Mouse (Mus musculus) adrenal gland, postnatal 10 days (tissue): ENCODE data around the gene Cpt1c. TPM values are rescaled to one million over a fixed set of nuclear protein-coding genes. Genes with fewer than 3 reads are reported as not detected.
A peak's percentile ranks its signal among the peaks of the same experiment; 100 is the strongest.

Source experiments
- DNase-seq: peaks from one replicate; pipeline ENCODE4 v3.0.0; 2021; ENCODE audit warnings: mixed read lengths
- total RNA-seq, 2 experiments: library from RNA; stranded (reverse); gene quantifications; 2 replicates each; pipeline ENCODE4 v1.2.3; 2021

Cpt1c gene
- total RNA-seq, 2 experiments from 2014 or later, result 9.8 to 15.3 TPM

DNA sequence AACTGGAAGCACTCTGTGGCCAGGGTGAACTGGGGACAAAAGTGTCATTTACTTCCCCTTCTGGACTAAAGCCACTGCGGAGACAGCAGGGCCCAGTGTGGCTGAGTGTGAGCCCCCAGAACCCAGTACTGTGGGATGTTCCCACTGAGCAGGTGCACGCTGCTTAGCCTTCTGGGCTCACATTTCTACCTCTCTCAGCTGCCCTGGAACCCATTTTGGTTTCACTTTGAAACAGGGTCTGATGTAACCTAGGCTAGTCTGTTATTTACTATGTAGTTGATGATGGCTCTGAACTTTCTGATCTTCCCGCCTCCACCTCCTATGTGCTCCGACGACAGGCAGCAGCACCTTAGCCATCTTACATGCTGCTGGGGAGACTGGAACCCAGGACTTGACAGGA, 11.8 kb downstream of the Cpt1c start:
- no peak for DNase-seq

DNA sequence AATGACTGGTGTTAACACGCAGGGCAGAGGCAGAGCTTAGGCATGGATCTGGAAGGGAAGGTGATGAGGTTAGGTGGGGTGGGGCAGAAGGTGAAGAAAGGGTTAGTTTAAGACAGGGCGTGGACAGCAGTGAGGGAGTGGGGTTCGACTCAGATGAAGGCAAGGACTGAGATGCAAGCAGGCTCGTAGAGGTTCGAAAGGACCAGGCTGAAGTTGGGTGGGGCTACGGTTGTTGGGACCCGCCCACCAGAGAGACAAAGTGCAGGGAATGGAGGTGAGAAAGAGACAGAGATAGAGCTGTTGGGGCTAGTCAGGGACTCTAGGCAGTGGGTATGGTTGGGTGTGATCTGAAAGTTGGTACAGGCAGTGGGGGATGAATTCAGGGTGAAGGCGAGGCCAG, 12.3 kb downstream of the Cpt1c start:
- peak; percentile 0 for DNase-seq

DNA sequence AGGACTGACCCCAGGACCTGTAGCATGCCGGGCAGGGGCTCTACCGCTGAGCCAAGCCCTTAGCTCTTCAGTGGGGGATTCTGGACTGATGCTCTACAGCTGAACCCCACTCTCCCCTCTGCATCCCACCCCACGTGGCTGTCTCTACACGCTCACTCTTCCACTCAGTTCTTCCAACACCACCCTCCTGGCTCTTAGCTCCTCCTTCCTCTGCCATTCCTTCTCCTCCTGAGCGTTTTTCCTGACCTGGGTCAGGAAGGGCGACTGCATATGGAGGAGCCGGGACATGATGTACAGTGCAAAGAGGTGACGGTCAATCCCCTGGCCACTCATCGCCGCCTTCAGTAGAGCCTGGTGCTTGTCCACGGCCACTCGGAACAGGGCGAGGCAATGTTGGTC, 14.1 kb downstream of the Cpt1c start:
- peak; percentile 1 for DNase-seq

DNA sequence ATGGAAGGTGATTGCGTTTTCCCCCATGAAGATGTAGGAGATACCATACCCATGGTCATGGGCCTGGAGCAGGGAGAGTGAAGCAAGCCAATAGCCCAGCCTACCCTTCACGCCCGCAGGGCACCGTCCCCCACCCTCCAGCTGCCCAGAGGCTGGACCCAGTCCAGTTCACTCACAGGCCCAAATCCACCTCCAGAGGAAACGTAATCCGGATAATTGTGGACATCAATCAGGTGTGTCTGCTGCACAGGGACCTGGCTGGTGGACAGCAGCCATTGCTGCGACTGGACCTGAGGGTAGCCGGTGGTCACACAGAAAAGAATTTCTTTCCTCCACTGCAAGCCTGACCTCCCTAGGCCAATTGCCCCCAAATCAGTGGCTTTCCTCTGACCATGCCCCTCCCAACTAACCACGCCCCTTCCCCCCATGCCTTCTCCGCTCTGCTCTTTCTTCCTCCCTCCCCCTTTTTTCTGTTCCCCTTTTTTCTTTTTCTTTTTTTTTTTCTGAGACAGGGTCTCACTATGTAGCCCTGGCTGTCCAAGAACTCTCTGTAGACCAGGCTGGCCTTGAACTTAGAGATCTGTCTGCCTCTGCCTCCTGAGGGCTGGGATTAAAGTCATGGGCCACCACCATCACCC, 14.7 kb downstream of the Cpt1c start:
- no peak for DNase-seq

DNA sequence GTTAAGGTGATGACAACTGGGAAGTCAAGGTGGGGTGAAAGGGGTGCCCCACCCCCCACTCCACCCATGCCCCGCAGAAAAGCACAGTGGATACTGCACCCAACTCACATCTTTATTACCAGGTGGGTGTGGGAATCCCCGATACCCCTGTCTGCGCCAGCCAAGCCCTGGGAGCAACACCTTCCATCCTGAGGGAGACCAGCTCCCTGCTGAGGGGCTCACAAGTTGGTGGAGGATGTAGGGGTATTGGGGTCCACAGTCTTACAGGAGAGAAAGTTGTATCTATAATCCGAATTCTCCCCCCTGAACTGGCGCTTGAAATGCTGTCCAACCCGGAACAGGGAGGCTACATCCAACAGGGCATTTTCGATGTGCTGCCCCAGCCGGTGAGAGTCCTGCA, 15.4 kb downstream of the Cpt1c start:
- DNase-seq, result no peak

DNA sequence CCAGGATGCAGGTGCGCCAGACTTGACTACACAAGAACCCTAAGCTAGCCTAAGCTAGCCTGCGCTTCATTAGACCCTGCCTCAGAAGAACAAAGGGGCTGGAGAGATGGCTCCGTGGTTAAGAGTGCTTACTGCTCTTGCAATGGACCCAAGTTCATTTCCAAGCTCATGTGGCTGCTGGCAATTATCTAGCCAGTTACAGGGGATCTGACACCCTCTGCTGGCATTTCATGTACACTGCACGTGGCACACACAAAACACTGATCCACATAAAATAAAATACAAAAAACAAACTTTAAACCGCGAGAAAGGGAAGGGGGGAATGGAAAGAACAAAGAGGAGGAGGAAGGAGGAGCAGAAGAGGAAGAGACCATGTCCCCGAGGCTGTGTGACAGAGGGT, 16.4 kb downstream of the Cpt1c start:
- peak; percentile 65 for DNase-seq

DNA sequence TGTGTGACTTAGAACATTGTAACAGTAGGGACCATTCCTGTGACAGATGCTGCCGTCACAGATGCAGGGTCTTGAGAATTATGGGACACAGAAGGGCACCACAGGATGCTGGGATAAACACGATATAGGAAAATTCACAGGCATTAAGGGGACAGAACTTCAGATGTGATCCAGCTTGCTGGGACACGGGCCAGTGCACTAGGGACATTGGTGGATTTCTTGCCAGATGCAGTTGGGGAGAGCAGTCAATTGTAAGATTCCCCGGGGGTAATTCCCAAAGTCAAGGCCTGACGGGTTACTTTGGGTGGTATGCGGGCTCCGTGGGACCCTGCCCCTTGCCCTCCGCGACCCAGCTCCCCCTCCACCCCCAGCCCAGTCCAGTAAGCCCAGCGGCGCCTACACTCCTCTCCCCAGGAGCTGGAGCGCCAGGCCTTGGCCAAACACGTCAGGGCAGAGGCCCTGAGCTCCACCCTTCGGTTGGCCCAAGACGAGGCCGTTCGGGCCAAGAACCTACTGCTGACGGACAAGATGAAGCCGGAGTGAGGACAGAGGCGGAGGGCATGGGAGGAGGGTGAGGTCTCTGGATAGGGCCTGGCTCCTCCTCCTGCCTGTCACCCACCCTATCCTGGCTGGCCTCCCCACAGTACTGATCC, 17.3 kb downstream of the Cpt1c start:
- peak; percentile 65 for DNase-seq

DNA sequence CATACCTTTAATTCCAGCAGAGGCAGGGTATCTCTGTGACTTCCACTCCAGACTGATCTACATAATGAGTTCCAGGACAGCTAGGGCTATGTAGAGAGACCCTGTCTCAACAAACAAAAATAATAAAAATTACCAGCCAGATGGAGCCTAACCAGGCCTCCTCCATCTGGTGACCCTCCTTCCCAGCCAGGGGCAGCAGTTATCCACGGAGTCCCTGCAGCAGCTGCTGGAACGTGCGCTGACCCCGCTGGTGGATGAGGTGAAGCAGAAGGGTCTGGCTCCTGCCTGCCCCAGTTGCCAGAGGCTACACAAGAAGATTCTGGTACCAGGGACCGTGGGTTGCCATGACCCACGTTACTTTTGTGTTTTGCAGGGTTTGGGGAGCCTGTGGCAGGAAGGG, 18.4 kb downstream of the Cpt1c start:
- DNase-seq, result no peak

DNA sequence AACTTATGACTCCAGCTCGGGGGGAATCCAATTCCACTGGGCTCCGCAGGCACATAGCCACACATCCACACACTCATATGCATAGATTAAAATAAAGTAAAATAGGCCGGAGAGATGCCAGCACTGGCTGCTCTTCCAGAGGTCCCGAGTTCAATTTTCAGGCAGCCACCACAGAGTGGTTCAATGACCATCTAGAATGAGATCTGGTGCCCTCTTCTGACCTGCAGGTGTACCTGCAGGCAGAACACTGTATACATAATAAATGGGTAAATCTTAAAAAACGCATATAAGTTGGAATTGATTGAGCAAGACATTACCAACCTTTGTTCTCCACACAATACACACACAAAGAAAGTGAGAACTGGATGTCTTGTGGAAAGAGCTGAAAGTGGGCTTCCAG, 19.0 kb downstream of the Cpt1c start:
- no peak for DNase-seq

DNA sequence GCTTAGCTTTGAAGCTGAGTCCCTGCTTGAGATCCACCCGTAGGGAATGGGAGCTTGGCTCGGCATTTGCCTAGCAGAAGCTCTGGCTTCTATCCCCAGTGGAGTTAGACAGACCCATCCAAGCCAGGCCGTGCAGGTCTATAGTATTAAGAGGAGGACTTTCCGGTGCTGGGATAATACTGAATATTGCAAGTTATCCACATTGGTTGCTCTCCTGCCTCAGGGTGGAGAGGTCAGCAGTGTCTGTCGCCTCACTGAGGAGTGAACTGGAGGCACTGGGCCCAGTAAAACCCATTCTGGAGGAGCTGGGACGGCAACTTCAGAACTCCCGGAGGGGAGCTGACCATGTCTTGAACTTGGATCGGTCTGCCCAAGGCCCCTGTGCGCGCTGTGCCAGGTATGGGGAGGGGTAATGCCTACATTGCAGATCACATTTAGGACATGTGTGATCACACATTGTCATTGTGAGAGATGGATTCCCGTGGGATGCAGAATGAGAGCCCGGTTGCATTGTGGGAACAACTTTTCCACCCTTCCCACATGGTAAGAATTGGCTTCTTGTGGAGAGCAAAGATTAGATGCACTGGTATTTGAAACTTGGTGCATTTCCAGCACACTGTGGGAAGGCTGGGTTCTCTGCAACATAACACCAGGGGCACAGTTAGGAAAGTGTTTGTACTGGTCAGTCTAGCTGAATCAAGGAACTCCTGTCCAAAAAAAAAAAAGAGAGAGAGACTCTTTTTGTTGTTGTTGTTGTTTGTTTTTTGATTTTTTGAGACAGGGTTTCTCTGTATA, 20.4 kb downstream of the Cpt1c start:
- no peak for DNase-seq

DNA sequence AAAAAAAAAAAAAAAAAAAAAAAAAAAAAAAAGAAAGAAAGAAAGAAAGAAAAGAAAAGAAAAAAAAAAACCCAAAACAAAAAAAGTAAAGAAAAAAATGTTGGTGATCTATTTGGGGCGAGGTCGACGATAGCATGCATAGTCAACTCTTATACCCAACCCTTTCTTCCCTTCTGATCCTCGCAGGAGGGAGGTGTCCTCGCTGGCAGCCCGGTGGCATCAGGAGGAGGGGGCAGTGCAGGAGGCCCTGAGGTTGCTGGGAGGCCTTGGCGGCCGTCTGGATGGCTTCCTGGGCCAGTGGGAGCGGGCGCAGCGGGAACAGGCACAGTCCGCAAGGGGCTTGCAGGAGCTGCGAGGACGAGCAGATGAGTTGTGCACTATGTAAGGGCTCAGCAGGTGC, 21.1 kb downstream of the Cpt1c start:
- no peak for DNase-seq

DNA sequence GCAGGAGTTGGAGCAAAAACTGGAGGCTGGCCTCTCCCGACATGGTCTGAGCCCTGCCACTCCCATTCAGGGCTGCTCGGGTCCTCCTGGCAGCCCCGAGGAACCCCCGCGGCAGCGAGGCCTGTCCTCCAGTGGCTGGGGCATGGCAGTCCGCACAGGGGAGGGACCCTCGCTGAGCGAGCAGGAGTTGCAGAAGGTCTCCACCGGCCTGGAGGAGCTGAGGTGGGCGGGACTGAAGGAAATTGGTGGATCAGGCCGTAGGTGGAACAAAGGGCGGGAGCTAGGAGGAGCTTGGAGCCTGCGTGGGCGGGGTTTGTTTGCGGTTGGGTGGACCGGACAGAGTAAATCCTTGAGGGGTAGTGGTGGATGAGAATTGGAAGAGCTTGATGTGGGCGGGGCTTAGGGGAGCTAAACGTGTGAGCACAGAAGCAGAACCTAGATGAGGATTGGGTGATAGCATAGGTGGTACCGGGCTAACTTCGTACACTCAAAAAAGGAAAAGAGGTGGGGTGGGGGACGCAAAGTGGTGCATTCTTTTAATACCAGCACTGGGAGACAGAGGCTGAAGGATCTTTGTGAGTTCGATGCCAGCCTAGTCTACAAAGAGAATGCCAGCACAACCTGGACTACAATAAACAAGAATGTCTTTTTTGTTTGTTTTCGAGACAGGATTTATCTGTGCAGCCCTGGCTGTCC, 21.9 kb downstream of the Cpt1c start:
- peak; percentile 95 for DNase-seq

DNA sequence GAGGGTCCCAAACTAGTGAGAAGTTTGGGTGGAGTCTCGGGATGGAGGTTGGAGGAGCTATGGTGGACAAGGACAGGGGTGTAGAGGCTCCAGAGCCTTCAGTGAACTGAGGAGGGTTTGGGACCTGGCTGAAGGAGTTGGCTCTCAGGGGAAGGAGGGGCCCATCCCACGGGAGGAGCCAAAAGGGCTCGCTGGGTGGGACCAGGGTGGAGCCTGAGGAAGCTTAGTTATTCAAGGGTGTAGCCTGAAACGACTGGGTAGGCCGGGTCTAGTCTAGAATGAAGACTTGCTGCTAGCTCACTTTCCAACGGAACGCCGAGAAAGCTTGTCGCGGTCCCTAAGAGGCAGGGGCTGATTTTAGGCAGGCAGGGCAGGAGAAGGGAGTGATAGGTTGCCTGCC, 22.7 kb downstream of the Cpt1c start:
- peak; percentile 88 for DNase-seq

DNA sequence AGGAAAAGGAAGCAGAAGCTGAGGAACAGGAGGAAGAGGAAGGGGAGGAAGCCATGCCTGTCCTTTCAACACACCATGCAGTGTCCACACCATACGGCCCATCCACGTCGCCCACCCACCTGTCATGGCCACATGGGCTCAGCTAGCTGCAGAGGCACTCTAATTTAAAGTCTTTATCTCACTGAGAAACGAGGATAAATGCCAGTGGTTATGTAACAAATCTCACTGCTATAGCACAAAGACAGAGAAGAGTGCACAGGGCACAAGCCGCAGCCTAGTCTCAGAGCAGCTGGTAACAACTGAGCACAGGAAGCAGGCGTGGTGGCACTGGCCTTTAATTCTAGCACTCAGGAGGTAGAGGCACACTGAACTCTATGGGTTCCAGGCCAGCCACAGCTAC, 24.7 kb downstream of the Cpt1c start:
- no peak for DNase-seq

DNA sequence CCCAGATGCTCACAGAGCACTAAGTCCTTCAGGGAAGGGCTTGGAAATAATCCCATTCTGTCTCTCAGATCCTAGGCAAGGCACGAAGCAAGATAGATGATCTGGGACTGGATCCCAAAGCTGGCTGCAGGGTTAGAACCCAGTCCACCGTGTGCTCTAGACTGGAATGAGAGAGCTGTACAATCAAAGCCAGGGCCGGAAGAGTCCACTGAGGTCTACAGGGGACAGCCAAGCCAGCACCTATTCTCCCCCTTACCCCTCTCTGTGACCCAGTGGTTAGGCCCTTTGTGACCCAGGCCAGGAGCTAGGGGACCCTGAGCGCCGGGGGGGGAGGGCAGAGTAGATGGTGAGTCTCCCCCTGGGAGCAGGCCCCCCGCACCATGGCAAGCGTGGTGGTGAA, 31.7 kb downstream of the Cpt1c start, which contains the start of gene Tsks:
Gene Tsks (plus strand): TSS at position 301 of the 400 bp plus-strand sequence.
- no peak for DNase-seq

DNA sequence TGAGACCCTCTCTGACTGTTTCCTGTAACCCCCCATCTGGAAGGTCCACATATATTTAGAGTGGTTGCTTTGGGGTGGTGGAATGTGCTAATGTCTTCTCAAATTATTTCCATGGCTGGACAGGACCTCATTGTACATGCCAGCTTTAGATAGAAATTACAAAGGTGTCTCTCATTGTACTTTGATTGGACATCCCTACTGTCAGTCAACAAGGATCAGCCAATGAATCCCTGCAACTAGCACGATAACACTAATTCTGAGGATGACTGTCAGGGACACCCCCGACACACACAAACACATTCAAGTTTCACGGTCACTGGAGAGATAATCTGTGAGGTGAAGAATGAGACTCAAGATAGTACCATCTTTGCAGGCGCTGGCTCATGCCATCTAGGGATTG, 36.0 kb downstream of the Cpt1c start:
- no peak for DNase-seq

DNA sequence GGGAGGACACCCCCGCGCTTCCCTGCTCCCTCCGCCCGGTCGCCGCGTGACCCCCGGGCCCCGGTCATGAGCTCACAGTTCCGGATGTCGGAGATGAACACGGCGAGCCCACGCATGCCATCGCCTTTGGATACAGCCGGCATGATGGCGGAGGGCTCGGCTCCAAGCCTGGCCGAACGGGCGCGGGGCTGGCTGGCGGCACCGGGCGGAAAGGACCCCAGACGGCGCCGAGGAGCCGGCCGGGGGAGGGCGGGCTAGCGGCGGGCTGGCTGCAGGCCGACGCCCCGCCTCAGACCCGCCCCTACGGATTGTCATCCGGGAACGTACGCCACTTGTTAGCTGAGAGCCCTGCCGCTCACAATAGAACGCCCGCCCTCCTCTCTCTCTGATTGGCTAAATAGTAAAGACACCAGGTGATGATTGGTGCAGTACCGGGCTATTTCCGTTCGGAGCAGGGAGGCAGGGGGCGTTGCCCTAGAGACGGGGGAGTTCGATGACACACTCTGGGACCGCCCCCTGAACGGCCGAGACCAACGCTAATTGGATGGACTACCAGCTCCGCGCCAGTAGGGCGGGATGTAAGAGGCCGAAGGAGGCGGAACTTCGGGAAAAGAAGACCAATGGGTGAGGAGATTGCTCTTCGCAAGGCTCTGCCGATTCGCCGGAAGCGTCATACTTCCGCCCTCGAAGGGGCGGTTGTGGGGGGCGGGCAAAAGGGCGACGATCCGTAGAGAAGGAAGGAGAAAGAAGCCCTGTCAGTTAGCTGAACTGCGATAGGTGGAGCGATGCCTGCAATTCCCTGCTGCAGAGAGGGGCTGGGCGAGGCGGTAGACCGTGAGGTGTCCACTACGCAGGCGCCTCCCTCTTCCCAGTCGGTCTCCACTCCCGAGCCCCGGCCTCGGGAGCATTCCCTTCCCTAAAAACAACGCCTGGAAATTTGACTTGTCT, 45.2 kb downstream of the Cpt1c start, which contains the start of gene Ap2a1:
Gene Ap2a1 (minus strand): TSS at position 293 of the 948 bp plus-strand sequence.
- DNase-seq, result peak; percentile 99

DNA sequence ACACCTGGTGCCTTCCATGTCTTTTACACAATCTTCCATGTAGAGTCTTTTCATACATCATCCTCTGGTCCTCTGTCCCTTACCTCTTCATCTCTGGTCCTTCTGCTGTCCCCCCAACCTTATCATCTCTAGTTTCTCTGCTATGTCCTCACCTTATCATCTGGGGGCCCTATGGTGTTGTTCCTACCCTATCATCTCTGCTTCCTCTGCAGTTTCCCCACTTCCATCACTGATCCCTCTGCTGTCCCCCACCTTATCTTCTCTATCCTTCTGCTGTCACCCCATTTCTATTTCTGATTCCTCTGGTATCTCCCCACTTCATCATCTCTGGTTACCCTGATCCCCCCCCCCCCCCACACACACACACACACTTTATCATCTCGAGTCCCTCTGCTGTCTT, 46.1 kb downstream of the Cpt1c start:
- DNase-seq, result no peak

DNA sequence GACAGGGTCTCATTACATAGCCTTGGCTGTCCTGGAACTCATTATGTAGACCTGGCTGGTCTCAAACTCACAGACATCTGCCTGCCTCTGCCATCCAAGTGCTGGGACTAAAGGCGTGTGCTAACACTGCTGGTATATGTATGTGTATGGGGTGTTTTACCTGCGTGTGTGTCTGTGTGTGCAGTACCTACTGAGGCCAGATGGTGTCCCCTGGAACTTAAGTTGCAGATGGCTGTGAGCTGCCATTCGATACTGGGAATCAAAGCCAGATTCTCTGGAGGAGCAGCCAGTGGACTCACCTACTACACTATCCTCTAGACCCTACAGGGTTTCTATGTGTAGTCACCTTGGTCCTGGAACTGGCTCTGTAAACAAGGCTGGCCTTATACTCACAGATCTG, 49.2 kb downstream of the Cpt1c start:
- no peak for DNase-seq

DNA sequence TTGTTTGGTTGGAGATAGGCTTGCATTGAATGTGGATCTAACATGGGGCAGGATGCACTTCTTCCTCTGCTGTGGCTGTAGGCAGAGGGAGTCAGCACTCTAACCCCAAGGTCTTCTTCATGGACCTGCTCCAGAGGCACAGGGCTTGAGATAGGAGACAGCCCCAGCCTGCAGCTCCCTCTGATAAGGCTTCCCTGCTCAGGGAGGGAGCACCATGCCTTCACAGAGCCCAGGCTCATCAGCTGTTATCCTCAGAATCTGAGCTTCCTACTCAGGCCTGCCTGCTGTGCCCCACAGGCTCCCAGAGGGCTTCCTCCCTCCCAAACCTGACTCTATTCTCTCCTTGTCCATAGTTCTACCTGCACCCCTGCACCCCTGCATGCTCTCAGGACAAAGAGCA, 52.1 kb downstream of the Cpt1c start:
- DNase-seq, result no peak

DNA sequence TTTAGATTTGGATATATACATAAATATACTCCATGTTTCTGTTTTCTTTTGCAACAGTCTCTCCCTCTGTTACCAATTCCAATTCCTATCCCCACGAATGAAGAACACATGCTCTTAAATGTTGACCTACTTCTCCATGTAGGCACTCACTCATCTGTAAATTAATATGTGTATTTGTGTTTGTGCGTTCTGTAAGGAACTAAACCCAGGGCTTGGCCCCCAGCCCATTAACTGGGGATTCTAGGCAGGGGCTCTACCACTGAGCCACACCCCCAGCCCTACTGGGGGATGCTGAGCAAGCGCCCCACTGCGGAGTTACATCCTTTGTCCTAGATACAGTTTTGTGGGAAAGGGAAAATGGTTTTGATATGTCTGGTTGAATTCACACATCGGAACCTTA, 55.5 kb downstream of the Cpt1c start:
- DNase-seq, result no peak

DNA sequence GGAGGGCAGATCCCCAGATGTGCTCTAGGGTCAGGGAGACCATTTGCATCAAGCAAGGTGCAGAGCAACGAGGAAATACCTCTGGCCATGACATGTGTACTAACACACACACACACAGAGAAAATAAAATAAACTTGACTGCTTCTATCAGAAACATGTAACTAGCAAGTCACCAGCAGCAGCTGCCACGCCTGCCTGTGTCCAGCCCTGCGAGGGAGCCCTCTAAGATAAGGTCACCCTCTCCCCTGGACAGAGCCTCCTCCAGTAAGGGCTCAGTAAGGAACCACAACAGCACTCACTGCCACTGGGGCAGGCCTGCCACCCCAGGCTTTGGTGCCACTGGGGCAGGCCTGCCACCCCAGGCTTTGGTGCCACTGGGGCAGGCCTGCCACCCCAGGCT, 56.4 kb downstream of the Cpt1c start:
- no peak for DNase-seq
